11 mouse cellular contexts compared by ENCODE assay signal in the genomic region with DNA sequence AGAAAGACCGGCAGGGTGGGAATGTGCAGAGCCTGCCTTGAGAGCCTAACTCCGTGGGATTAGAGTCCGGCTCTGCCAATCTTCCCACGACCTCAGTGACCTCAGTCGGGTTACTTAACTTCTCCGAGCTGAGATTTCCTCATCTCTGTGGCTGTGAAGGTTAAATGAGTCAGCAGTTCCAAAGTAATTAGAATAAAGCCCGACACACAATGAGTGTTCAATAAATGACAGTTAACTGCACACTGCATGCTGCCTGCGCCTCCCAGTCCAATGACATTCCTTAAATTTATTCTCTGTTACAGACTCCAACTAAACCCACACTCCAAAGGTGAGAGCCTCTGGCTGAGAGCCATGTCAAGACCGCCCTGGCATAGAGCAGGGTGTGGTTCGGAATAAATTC. TPM values are rescaled to one million over a fixed set of nuclear protein-coding genes. Genes with fewer than 3 reads are reported as not detected.
A peak's percentile ranks its signal among the peaks of the same experiment; 100 is the strongest.
DNase-seq lines count a peak whose midpoint lies in the region; ATAC-seq lines count a peak whose summit lies in the region.
"Had no signal": no experiment of that assay in that cellular context is flagged by ENCODE, and none has a peak within 500 bp of the region (broad histone marks: within the 10 kb centered on the region; RNA-seq: fewer than 3 reads in every experiment).

No protein-coding gene starts in this region.

- no peak overlapping the region for H3K4me3 ChIP-seq in heart, embryonic 12.5 days
- H3K4me3 ChIP-seq: forebrain, embryonic 13.5 days; hindbrain, embryonic 15.5 days; neural tube, embryonic 13.5 days had no signal

- H3K9ac ChIP-seq in heart, embryonic 12.5 days, result no peak overlapping the region
- H3K9ac ChIP-seq: forebrain, embryonic 13.5 days; hindbrain, embryonic 15.5 days; neural tube, embryonic 13.5 days had no signal

- no peak overlapping the region for H3K4me2 ChIP-seq in heart, embryonic 12.5 days
- H3K4me2 ChIP-seq: forebrain, embryonic 13.5 days; heart, embryonic 11.5 days; hindbrain, embryonic 15.5 days; neural tube, embryonic 13.5 days had no signal

- H3K4me1 ChIP-seq in heart, embryonic 12.5 days (replicated peaks), result 0 out of 2 replicates have a peak, but pooled peaks cover 3% of the 10 kb centered on the region
- H3K4me1 ChIP-seq: hindbrain, embryonic 15.5 days; neural tube, embryonic 13.5 days had no signal

- no peaks in the 10 kb centered on the region for H3K36me3 ChIP-seq in heart, embryonic 12.5 days
- H3K36me3 ChIP-seq: hindbrain, embryonic 15.5 days; neural tube, embryonic 13.5 days had no signal

- H3K9me3 ChIP-seq in heart, embryonic 12.5 days (replicated peaks), result no peaks in the 10 kb centered on the region
- H3K9me3 ChIP-seq: forebrain, embryonic 13.5 days; hindbrain, embryonic 15.5 days; neural tube, embryonic 13.5 days had no signal

- DNase-seq in ES-CJ7 (ENCODE audit: low read depth, low spot score) (peak; percentile 75), ZHBTc4 (ENCODE audit: low read depth, low spot score) (peak; percentile 86)
- DNase-seq in kidney, adult 9 months, result peak; percentile 83
- peak; percentile 46 for DNase-seq in lung, postnatal 14 days
- no peak for DNase-seq in ovary, postnatal 14 days (ENCODE audit: low spot score)
- DNase-seq in frontal cortex, postnatal 25 days (ENCODE audit: low spot score in 2 of 2), result no peak

- no peak for ATAC-seq in heart, embryonic 12.5 days (ENCODE audit: insufficient number of reproducible peaks, low FRiP score)
- ATAC-seq: forebrain, embryonic 13.5 days had no signal

- WGBS in heart, embryonic 12.5 days, result 70% methylated on average over 10 of the region's 10 CpGs

- no peak overlapping the region for H3K27ac ChIP-seq in heart, embryonic 12.5 days (ENCODE audit: poor library complexity, severe bottlenecking)
- H3K27ac ChIP-seq: forebrain, embryonic 13.5 days; hindbrain, embryonic 15.5 days; neural tube, embryonic 13.5 days had no signal

- H3K27me3 ChIP-seq in heart, embryonic 12.5 days (replicated peaks), result no peaks in the 10 kb centered on the region
- H3K27me3 ChIP-seq: forebrain, embryonic 13.5 days; hindbrain, embryonic 15.5 days; neural tube, embryonic 13.5 days had no signal

RNA-seq across cellular contexts. Expression of a gene that starts 7.1 kb away (rescaled TPM):
- 20.2 and 21.3 TPM in 2 replicates for polyA plus RNA-seq in heart, embryonic 12.5 days (2016; fragmentation: Nextera tagmentation; extraction: Ambion mirVana)

RNA-seq across cellular contexts. Expression of a gene that starts 25.5 kb away (rescaled TPM):
- polyA plus RNA-seq in heart, embryonic 12.5 days (2016; fragmentation: Nextera tagmentation; extraction: Ambion mirVana), result 22.1 and 24.4 TPM in 2 replicates

Comparison
In these comparisons a context has a peak if more than half of its experiments do, and no peak if none do; other contexts are left out.
1. DNase-seq: peak in ES-CJ7 (single experiment), ZHBTc4 (single experiment), kidney, adult 9 months (single experiment) and lung, postnatal 14 days (single experiment); none in ovary, postnatal 14 days (single experiment) and frontal cortex, postnatal 25 days (0 of 2).